Mouse (Mus musculus): ENCODE measurements around the gene Ankrd13b. TPM values are rescaled to one million over a fixed set of nuclear protein-coding genes. Genes with fewer than 3 reads are reported as not detected.
A peak's percentile ranks its signal among the peaks of the same experiment; 100 is the strongest.

The Ankrd13b gene
- polyA plus RNA-seq, 1 experiment from 2014 or later: 23.3 TPM

- Histone ChIP-seq H3K9ac (ENCODE audit: low read depth, low read length) (peak overlapping the region; percentile 66), H3K27me3 (replicated peaks; ENCODE audit: control insufficient read depth, insufficient read depth, low read length) (peaks cover 18% of the 10 kb centered on the region), H3K4me3 (ENCODE audit: low read length) (peak overlapping the region; percentile 59), H3K27ac (ENCODE audit: low read depth, low read length) (no peak overlapping the region), H3K36me3 (ENCODE audit: control insufficient read depth, insufficient read depth, low read length) (no peaks in the 10 kb centered on the region), H3K4me2 (ENCODE audit: low read length) (peak overlapping the region; percentile 99), H3K9me3 (ENCODE audit: control insufficient read depth, low read length) (no peaks in the 10 kb centered on the region), H3K4me1 (ENCODE audit: control insufficient read depth, insufficient read depth, low read depth, low read length) (peaks cover 8% of the 10 kb centered on the region; the same call in 1 of the 2 replicates)
- ATAC-seq: no peak
- 2% methylated on average over 6 of the region's 6 CpGs for WGBS
Measured at GRCm38 (mm10) chr11:77461856-77462255, 27.6 kb downstream of the Ankrd13b start.

DNA sequence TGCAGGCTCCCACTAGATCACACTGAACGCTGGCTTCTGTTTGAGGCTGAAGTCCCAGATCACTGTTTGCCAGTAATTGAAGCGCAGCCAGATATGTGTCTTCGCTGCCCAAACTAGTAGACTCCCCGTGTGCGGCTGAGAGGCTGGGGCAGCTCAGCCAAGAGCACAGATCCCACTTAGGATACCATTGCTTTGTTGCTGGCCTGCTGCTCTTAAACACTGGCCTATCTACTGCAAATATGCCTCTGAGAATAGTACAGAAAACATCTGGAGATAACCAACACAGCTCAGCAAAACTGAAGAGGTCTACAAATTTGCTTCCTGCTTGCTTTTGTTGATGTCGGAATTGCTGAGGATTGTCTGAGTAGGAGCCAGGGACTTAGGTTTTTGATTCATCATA lies 32.6 kb downstream of the Ankrd13b start:
- no peak for ATAC-seq
- H3K4me1 ChIP-seq (ENCODE audit: control insufficient read depth, insufficient read depth, low read depth, low read length): 0 out of 2 replicates have a peak, but pooled peaks cover 2% of the 10 kb centered on the region
- no peaks in the 10 kb centered on the region for H3K9me3 ChIP-seq (ENCODE audit: control insufficient read depth, low read length)
- WGBS: 65% methylated on average over 6 of the region's 6 CpGs
- peaks cover 11% of the 10 kb centered on the region for H3K36me3 ChIP-seq (ENCODE audit: control insufficient read depth, insufficient read depth, low read length)
- H3K27ac ChIP-seq (ENCODE audit: low read depth, low read length): no peak overlapping the region
- no peak overlapping the region for H3K4me3 ChIP-seq (ENCODE audit: low read length)
- H3K27me3 ChIP-seq (replicated peaks; ENCODE audit: control insufficient read depth, insufficient read depth, low read length): peaks cover 7% of the 10 kb centered on the region
- no peak overlapping the region for H3K9ac ChIP-seq (ENCODE audit: low read depth, low read length)
- no peak overlapping the region for H3K4me2 ChIP-seq (ENCODE audit: low read length)

DNA sequence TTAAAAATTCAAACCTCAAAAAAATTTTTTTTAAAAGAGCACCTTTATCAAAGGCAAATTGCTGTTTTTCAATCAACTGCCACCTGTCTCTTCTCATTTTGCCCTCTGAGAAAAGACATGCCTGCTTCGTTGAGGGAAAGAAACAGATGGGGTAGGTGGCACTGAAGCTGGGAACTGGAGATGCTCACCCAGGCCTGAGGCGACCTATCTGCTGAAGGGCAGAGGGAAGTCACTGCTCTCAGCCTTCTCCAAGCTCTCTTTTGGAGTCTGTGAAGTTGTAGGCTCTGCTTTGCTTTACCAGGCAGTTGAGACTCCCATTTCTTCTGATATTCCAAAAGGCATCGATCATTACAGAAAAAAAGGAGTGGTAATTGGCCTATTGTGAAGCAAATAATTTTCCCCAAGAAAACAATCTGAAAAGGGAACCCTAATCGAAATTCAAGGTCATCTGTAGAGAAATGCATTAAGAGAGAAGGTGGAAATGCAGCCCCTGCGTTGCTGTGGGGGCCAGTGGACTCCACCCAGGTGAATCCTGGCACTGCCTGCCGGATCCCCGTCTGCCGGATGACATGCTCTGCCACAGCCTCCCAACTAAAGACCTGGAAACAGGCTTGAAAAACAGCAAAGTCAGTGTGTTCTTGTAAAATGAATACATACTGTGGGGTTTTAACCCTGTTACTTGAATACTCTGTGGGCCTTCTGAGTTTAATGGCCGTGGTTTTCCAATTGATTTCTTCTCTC lies 33.5 kb downstream of the Ankrd13b start:
- Histone ChIP-seq H3K4me2 (ENCODE audit: low read length) (no peak overlapping the region), H3K27ac (ENCODE audit: low read depth, low read length) (no peak overlapping the region), H3K27me3 (replicated peaks; ENCODE audit: control insufficient read depth, insufficient read depth, low read length) (peaks cover 3% of the 10 kb centered on the region), H3K4me3 (ENCODE audit: low read length) (no peak overlapping the region), H3K4me1 (ENCODE audit: control insufficient read depth, insufficient read depth, low read depth, low read length) (no peaks in the 10 kb centered on the region), H3K9me3 (ENCODE audit: control insufficient read depth, low read length) (no peaks in the 10 kb centered on the region), H3K36me3 (ENCODE audit: control insufficient read depth, insufficient read depth, low read length) (peaks cover 11% of the 10 kb centered on the region), H3K9ac (ENCODE audit: low read depth, low read length) (no peak overlapping the region)
- 84% methylated on average over 9 of the region's 9 CpGs for WGBS
- no peak for ATAC-seq

GRCm38 (mm10) chr11:77453388-77453787 lies 36.1 kb downstream of the Ankrd13b start:
- Histone ChIP-seq H3K4me1 (ENCODE audit: control insufficient read depth, insufficient read depth, low read depth, low read length) (no peaks in the 10 kb centered on the region), H3K9me3 (ENCODE audit: control insufficient read depth, low read length) (no peaks in the 10 kb centered on the region), H3K4me2 (ENCODE audit: low read length) (no peak overlapping the region), H3K27ac (ENCODE audit: low read depth, low read length) (no peak overlapping the region), H3K36me3 (ENCODE audit: control insufficient read depth, insufficient read depth, low read length) (peaks cover 16% of the 10 kb centered on the region), H3K4me3 (ENCODE audit: low read length) (no peak overlapping the region), H3K27me3 (replicated peaks; ENCODE audit: control insufficient read depth, insufficient read depth, low read length) (no peaks in the 10 kb centered on the region), H3K9ac (ENCODE audit: low read depth, low read length) (no peak overlapping the region)
- 86% methylated on average over 2 of the region's 2 CpGs for WGBS
- ATAC-seq: no peak

DNA sequence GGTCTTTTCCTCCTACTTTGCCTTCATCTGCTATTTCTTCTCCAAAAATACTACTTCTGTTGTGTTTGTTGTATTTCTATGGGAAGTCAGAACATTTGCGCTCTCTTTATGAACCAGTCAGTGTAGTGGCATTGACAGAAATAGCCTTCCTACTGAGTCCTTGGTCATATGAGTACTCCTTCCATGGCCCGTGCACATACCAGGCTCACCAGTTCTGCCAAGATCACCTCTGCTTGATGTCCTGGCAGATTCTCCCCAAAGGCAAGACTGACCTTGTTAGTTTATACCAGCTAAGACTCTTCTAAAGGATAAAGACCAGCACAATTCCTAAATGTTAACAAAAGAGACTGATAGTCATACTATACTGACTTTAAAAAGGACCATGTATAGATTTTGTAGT lies 37.8 kb downstream of the Ankrd13b start:
- Histone ChIP-seq H3K27me3 (replicated peaks; ENCODE audit: control insufficient read depth, insufficient read depth, low read length) (no peaks in the 10 kb centered on the region), H3K4me1 (ENCODE audit: control insufficient read depth, insufficient read depth, low read depth, low read length) (no peaks in the 10 kb centered on the region), H3K9ac (ENCODE audit: low read depth, low read length) (no peak overlapping the region), H3K4me3 (ENCODE audit: low read length) (no peak overlapping the region), H3K36me3 (ENCODE audit: control insufficient read depth, insufficient read depth, low read length) (peaks cover 16% of the 10 kb centered on the region), H3K9me3 (ENCODE audit: control insufficient read depth, low read length) (no peaks in the 10 kb centered on the region), H3K27ac (ENCODE audit: low read depth, low read length) (no peak overlapping the region), H3K4me2 (ENCODE audit: low read length) (no peak overlapping the region)
- 94% methylated on average over 2 of the region's 2 CpGs for WGBS
- ATAC-seq: no peak

GRCm38 (mm10) chr11:77449224-77449623 lies 40.3 kb downstream of the Ankrd13b start:
- H3K4me3 ChIP-seq (ENCODE audit: low read length): no peak overlapping the region
- H3K27ac ChIP-seq (ENCODE audit: low read depth, low read length): no peak overlapping the region
- H3K9ac ChIP-seq (ENCODE audit: low read depth, low read length): no peak overlapping the region
- no peak for ATAC-seq
- 86% methylated on average over 7 of the region's 7 CpGs for WGBS
- peaks cover 8% of the 10 kb centered on the region for H3K36me3 ChIP-seq (ENCODE audit: control insufficient read depth, insufficient read depth, low read length)
- H3K9me3 ChIP-seq (ENCODE audit: control insufficient read depth, low read length): no peaks in the 10 kb centered on the region
- H3K4me2 ChIP-seq (ENCODE audit: low read length): no peak overlapping the region
- H3K27me3 ChIP-seq (replicated peaks; ENCODE audit: control insufficient read depth, insufficient read depth, low read length): no peaks in the 10 kb centered on the region
- H3K4me1 ChIP-seq (ENCODE audit: control insufficient read depth, insufficient read depth, low read depth, low read length): no peaks in the 10 kb centered on the region

- H3K9me3 ChIP-seq (ENCODE audit: control insufficient read depth, low read length): no peaks in the 10 kb centered on the region
- 63% methylated on average over 6 of the region's 6 CpGs for WGBS
- H3K36me3 ChIP-seq (ENCODE audit: control insufficient read depth, insufficient read depth, low read length): peaks cover 8% of the 10 kb centered on the region
- no peak overlapping the region for H3K4me3 ChIP-seq (ENCODE audit: low read length)
- ATAC-seq: no peak; the same call in 1 of the 2 replicates
- H3K4me1 ChIP-seq (ENCODE audit: control insufficient read depth, insufficient read depth, low read depth, low read length): no peaks in the 10 kb centered on the region
- H3K4me2 ChIP-seq (ENCODE audit: low read length): no peak overlapping the region
- H3K27ac ChIP-seq (ENCODE audit: low read depth, low read length): no peak overlapping the region
- H3K9ac ChIP-seq (ENCODE audit: low read depth, low read length): no peak overlapping the region
- no peaks in the 10 kb centered on the region for H3K27me3 ChIP-seq (replicated peaks; ENCODE audit: control insufficient read depth, insufficient read depth, low read length)
Measured at GRCm38 (mm10) chr11:77446628-77447041, 42.8 kb downstream of the Ankrd13b start.

- H3K4me3 ChIP-seq (ENCODE audit: low read length): no peak overlapping the region
- H3K9ac ChIP-seq (ENCODE audit: low read depth, low read length): no peak overlapping the region
- H3K4me2 ChIP-seq (ENCODE audit: low read length): no peak overlapping the region
- H3K9me3 ChIP-seq (ENCODE audit: control insufficient read depth, low read length): no peaks in the 10 kb centered on the region
- 72% methylated on average over 2 of the region's 2 CpGs for WGBS
- H3K4me1 ChIP-seq (ENCODE audit: control insufficient read depth, insufficient read depth, low read depth, low read length): no peaks in the 10 kb centered on the region
- no peak for ATAC-seq
- peaks cover 12% of the 10 kb centered on the region for H3K36me3 ChIP-seq (ENCODE audit: control insufficient read depth, insufficient read depth, low read length)
- H3K27ac ChIP-seq (ENCODE audit: low read depth, low read length): no peak overlapping the region
- H3K27me3 ChIP-seq (replicated peaks; ENCODE audit: control insufficient read depth, insufficient read depth, low read length): no peaks in the 10 kb centered on the region
Measured at GRCm38 (mm10) chr11:77444939-77445338, 44.5 kb downstream of the Ankrd13b start.

- no peak for ATAC-seq
- no peak overlapping the region for H3K4me2 ChIP-seq (ENCODE audit: low read length)
- no peaks in the 10 kb centered on the region for H3K9me3 ChIP-seq (ENCODE audit: control insufficient read depth, low read length)
- no peaks in the 10 kb centered on the region for H3K4me1 ChIP-seq (ENCODE audit: control insufficient read depth, insufficient read depth, low read depth, low read length)
- H3K27me3 ChIP-seq (replicated peaks; ENCODE audit: control insufficient read depth, insufficient read depth, low read length): no peaks in the 10 kb centered on the region
- no peak overlapping the region for H3K9ac ChIP-seq (ENCODE audit: low read depth, low read length)
- no peak overlapping the region for H3K27ac ChIP-seq (ENCODE audit: low read depth, low read length)
- H3K4me3 ChIP-seq (ENCODE audit: low read length): no peak overlapping the region
- H3K36me3 ChIP-seq (ENCODE audit: control insufficient read depth, insufficient read depth, low read length): peaks cover 14% of the 10 kb centered on the region; the same call in 1 of the 2 replicates
- WGBS: 76% methylated on average over 7 of the region's 7 CpGs
Measured at GRCm38 (mm10) chr11:77442186-77443170, 47.0 kb downstream of the Ankrd13b start.
